Mouse (Mus musculus): ENCODE results near the gene Rab1a.

DNA sequence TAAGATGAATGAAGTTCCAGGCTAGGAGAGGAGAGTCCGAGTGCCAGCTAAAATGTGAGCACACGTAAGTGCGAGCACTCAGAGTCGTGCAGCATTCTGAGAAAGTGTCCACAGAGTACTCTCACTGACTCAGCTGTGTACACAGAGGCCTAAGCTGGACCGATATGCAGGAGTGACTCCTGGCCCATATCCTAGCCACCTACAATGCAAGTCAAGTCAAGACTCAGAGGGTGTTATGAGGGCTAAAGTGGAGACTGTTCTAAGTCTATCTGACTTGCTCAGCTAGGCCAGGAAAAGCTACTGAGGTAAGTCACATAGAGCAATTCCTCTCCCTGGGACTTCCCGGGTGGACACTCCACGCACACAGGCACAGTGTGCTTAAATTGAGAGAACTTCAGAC is 35.8 kb downstream of the Rab1a start:
- no peak for TF ChIP-seq POLR2A (IDR thresholded peaks at IDR 0.05; ENCODE audit: borderline replicate concordance, extremely low read depth, low read depth, low read length)
- TF ChIP-seq CTCF (IDR thresholded peaks at IDR 0.05; ENCODE audit: insufficient read depth, low read length) = no peak
